ENCODE assay signal across 35 mouse cellular contexts in genomic region chr2:28612436-28613063, GRCm38 (mm10). TPM values are rescaled to one million over a fixed set of nuclear protein-coding genes. Genes with fewer than 3 reads are reported as not detected.
DNase-seq lines count a peak whose midpoint lies in the region; ATAC-seq and TF ChIP-seq lines count a peak whose summit lies in the region.
"Had no signal": no experiment of that assay in that cellular context is flagged by ENCODE, and none has a peak within 500 bp of the region (broad histone marks: within the 10 kb centered on the region; RNA-seq: fewer than 3 reads in every experiment).

No protein-coding gene starts in this region.

- no peaks in the 10 kb centered on the region for H3K9me3 ChIP-seq in intestine, embryonic 16.5 days (ENCODE audit: control insufficient read depth, low read length)
- H3K9me3 ChIP-seq in intestine, postnatal 0 days (ENCODE audit: control insufficient read depth) = no peaks in the 10 kb centered on the region
- no peaks in the 10 kb centered on the region for H3K9me3 ChIP-seq in liver, embryonic 16.5 days (replicated peaks; ENCODE audit: control insufficient read depth, low read length)
- H3K9me3 ChIP-seq: embryonic facial prominence, embryonic 13.5 days; forebrain, embryonic 10.5 days; forebrain, embryonic 15.5 days; megakaryocyte, embryonic 14.5 days; midbrain, embryonic 12.5 days; neural tube, embryonic 12.5 days had no signal

- no peaks in the 10 kb centered on the region for H3K36me3 ChIP-seq in intestine, embryonic 16.5 days (ENCODE audit: control insufficient read depth, insufficient read depth, low read length)
- H3K36me3 ChIP-seq in intestine, postnatal 0 days (ENCODE audit: control insufficient read depth, insufficient read depth) = no peaks in the 10 kb centered on the region; the same call in 1 of the 2 replicates
- H3K36me3 ChIP-seq in liver, embryonic 16.5 days (ENCODE audit: control insufficient read depth, insufficient read depth) = peaks cover 66% of the 10 kb centered on the region
- H3K36me3 ChIP-seq: embryonic facial prominence, embryonic 13.5 days; forebrain, embryonic 10.5 days; forebrain, embryonic 15.5 days; midbrain, embryonic 12.5 days; neural tube, embryonic 12.5 days had no signal

- no peak overlapping the region for H3K4me2 ChIP-seq in intestine, embryonic 16.5 days (ENCODE audit: low read depth, low read length)
- H3K4me2 ChIP-seq in intestine, postnatal 0 days (replicated peaks; ENCODE audit: low read depth) = no peak overlapping the region
- no peak overlapping the region for H3K4me2 ChIP-seq in liver, embryonic 16.5 days (ENCODE audit: low read depth, low read length)
- H3K4me2 ChIP-seq: embryonic facial prominence, embryonic 13.5 days; forebrain, embryonic 15.5 days; heart, embryonic 11.5 days; hindbrain, embryonic 14.5 days; midbrain, embryonic 12.5 days; neural tube, embryonic 12.5 days had no signal

- H3K27me3 ChIP-seq in intestine, embryonic 16.5 days (replicated peaks; ENCODE audit: control insufficient read depth, insufficient read depth, low read length) = no peaks in the 10 kb centered on the region
- no peaks in the 10 kb centered on the region for H3K27me3 ChIP-seq in intestine, postnatal 0 days (replicated peaks; ENCODE audit: control insufficient read depth, insufficient read depth, low read length)
- no peaks in the 10 kb centered on the region for H3K27me3 ChIP-seq in liver, embryonic 16.5 days (ENCODE audit: control insufficient read depth, insufficient read depth, low read depth, low read length)
- H3K27me3 ChIP-seq: embryonic facial prominence, embryonic 13.5 days; forebrain, embryonic 15.5 days; megakaryocyte, embryonic 14.5 days; neural tube, embryonic 12.5 days had no signal

- H3K9ac ChIP-seq in intestine, embryonic 16.5 days (ENCODE audit: low read depth, low read length) = 0 out of 2 replicates have a peak overlapping the region, but pooled peaks have one; percentile 8
- no peak overlapping the region for H3K9ac ChIP-seq in intestine, postnatal 0 days (ENCODE audit: low read depth, low read length)
- H3K9ac ChIP-seq in liver, embryonic 16.5 days (ENCODE audit: low read depth, low read length) = no peak overlapping the region
- H3K9ac ChIP-seq: embryonic facial prominence, embryonic 13.5 days; forebrain, embryonic 15.5 days; hindbrain, embryonic 14.5 days; midbrain, embryonic 12.5 days; neural tube, embryonic 12.5 days had no signal

- 75% methylated on average over 10 of the region's 10 CpGs for WGBS in intestine, embryonic 16.5 days
- WGBS in intestine, postnatal 0 days = 75% methylated on average over 10 of the region's 10 CpGs
- 90% methylated on average over 10 of the region's 10 CpGs for WGBS in liver, embryonic 16.5 days (ENCODE audit: insufficient replicate concordance)

- DNase-seq in ES-CJ7 (ENCODE audit: low read depth, low spot score) = peak; percentile 86
- peak; percentile 59 for DNase-seq in WW6 (ENCODE audit: low read depth, low spot score)
- DNase-seq in spleen, postnatal 14 days (ENCODE audit: low spot score in 2 of 2) = no peak
- no peak for DNase-seq in frontal cortex, postnatal 10 days (ENCODE audit: low spot score in 2 of 2)
- DNase-seq: adrenal gland, adult 8-10 months; cerebellum, adult 11 months; cerebellum, adult 9-10 months; embryo, embryonic 11 days; gastrocnemius, adult 2 months; gastrocnemius, postnatal 36 days; heart, adult 18-20 months; kidney, adult 2 months; kidney, postnatal 10 days; lung, postnatal 36 days; right cerebral cortex, adult 18-20 months; right cerebral cortex, postnatal 4 days; thymus, postnatal 4 days had no signal

- H3K4me3 ChIP-seq in intestine, embryonic 16.5 days (ENCODE audit: low read length) = no peak overlapping the region
- no peak overlapping the region for H3K4me3 ChIP-seq in intestine, postnatal 0 days (ENCODE audit: low read depth, low read length)
- no peak overlapping the region for H3K4me3 ChIP-seq in liver, embryonic 16.5 days (ENCODE audit: low read depth, low read length)
- H3K4me3 ChIP-seq: embryonic facial prominence, embryonic 13.5 days; forebrain, embryonic 10.5 days; forebrain, embryonic 15.5 days; gastrocnemius, adult 2 months; megakaryocyte, embryonic 14.5 days; midbrain, embryonic 12.5 days; myocyte; neural tube, embryonic 12.5 days had no signal

- no peak overlapping the region for H3K27ac ChIP-seq in intestine, embryonic 16.5 days (ENCODE audit: low read length)
- H3K27ac ChIP-seq in intestine, postnatal 0 days (ENCODE audit: low read depth, low read length) = no peak overlapping the region
- peak overlapping the region; percentile 15; the same call in 1 of the 2 replicates for H3K27ac ChIP-seq in liver, embryonic 16.5 days (ENCODE audit: low read length)
- H3K27ac ChIP-seq: embryonic facial prominence, embryonic 13.5 days; forebrain, embryonic 10.5 days; forebrain, embryonic 15.5 days; gastrocnemius, adult 2 months; hindbrain, embryonic 14.5 days; midbrain, embryonic 12.5 days; neural tube, embryonic 12.5 days had no signal

- H3K4me1 ChIP-seq in intestine, embryonic 16.5 days (ENCODE audit: control insufficient read depth, insufficient read depth, low read length) = no peaks in the 10 kb centered on the region; the same call in 1 of the 2 replicates
- H3K4me1 ChIP-seq in intestine, postnatal 0 days (replicated peaks; ENCODE audit: control insufficient read depth, insufficient read depth, low read length) = no peaks in the 10 kb centered on the region
- H3K4me1 ChIP-seq in liver, embryonic 16.5 days (ENCODE audit: control insufficient read depth, low read depth, low read length) = peaks cover 74% of the 10 kb centered on the region
- H3K4me1 ChIP-seq: forebrain, embryonic 15.5 days; midbrain, embryonic 12.5 days; neural tube, embryonic 12.5 days had no signal

- TF ChIP-seq CTCF in intestine, postnatal 0 days (IDR thresholded peaks at IDR 0.05; ENCODE audit: low read depth) = no peak

- no peak for ATAC-seq in intestine, embryonic 16.5 days
- no peak for ATAC-seq in intestine, postnatal 0 days
- ATAC-seq in liver, embryonic 16.5 days (ENCODE audit: low read depth) = no peak
- ATAC-seq: forebrain, embryonic 15.5 days; inflammation-experienced regulatory T-cells, adult 6 months had no signal

RNA-seq across cellular contexts. Expression of gene Gfi1b, which starts 9.2 kb away (rescaled TPM):
- polyA plus RNA-seq in intestine, embryonic 16.5 days (2015; fragmentation: Nextera tagmentation; extraction: Ambion mirVana) = 1.1 and 2.5 TPM in 2 replicates
- polyA plus RNA-seq in intestine, postnatal 0 days (2015; fragmentation: Nextera tagmentation; extraction: Ambion mirVana) = 0.34 TPM in 1 of 2 replicates, not detected in the other
- polyA plus RNA-seq in liver, embryonic 16.5 days (2015; fragmentation: Nextera tagmentation; extraction: Ambion mirVana) = 88.7 and 89.4 TPM in 2 replicates
- polyA plus RNA-seq: forebrain, embryonic 15.5 days; frontal cortex, adult 2 months; hindbrain, embryonic 14.5 days; inflammation-experienced regulatory T-cells, adult 6 months; liver, adult 2 months; midbrain, postnatal 0 days; myocyte had no signal

RNA-seq across cellular contexts. Expression of gene Tsc1, which starts 28.5 kb away (rescaled TPM):
- polyA plus RNA-seq in intestine, embryonic 16.5 days (2015; fragmentation: Nextera tagmentation; extraction: Ambion mirVana) = 12.6 and 13.8 TPM in 2 replicates
- 6.5 and 8.2 TPM in 2 replicates for polyA plus RNA-seq in intestine, postnatal 0 days (2015; fragmentation: Nextera tagmentation; extraction: Ambion mirVana)
- 9.6 and 9.8 TPM in 2 replicates for polyA plus RNA-seq in liver, embryonic 16.5 days (2015; fragmentation: Nextera tagmentation; extraction: Ambion mirVana)

RNA-seq across cellular contexts. Expression of gene Gtf3c5, which starts 29.0 kb away (rescaled TPM):
- 27.5 and 32.2 TPM in 2 replicates for polyA plus RNA-seq in intestine, embryonic 16.5 days (2015; fragmentation: Nextera tagmentation; extraction: Ambion mirVana)
- polyA plus RNA-seq in intestine, postnatal 0 days (2015; fragmentation: Nextera tagmentation; extraction: Ambion mirVana) = 8.4 and 8.9 TPM in 2 replicates
- polyA plus RNA-seq in liver, embryonic 16.5 days (2015; fragmentation: Nextera tagmentation; extraction: Ambion mirVana) = 12.1 TPM in 2 replicates

RNA-seq across cellular contexts. Expression of gene Cel, which starts 49.3 kb away (rescaled TPM):
- 383 and 542 TPM in 2 replicates for polyA plus RNA-seq in intestine, embryonic 16.5 days (2015; fragmentation: Nextera tagmentation; extraction: Ambion mirVana)
- 5.5 and 7.9 TPM in 2 replicates for polyA plus RNA-seq in intestine, postnatal 0 days (2015; fragmentation: Nextera tagmentation; extraction: Ambion mirVana)
- polyA plus RNA-seq in liver, embryonic 16.5 days (2015; fragmentation: Nextera tagmentation; extraction: Ambion mirVana) = 1.6 and 9.7 TPM in 2 replicates
- polyA plus RNA-seq: embryonic facial prominence, embryonic 13.5 days; forebrain, embryonic 10.5 days; heart, embryonic 11.5 days; heart, postnatal 0 days; hindbrain, embryonic 14.5 days; inflammation-experienced regulatory T-cells, adult 6 months; kidney, adult 2 months; limb, embryonic 11.5 days; midbrain, embryonic 12.5 days; midbrain, postnatal 0 days; myocyte; neural tube, embryonic 12.5 days had no signal

Comparison
In these comparisons a context has a peak if more than half of its experiments do, and no peak if none do; other contexts are left out.
1. DNase-seq: peak in ES-CJ7 (single experiment) and WW6 (single experiment); none in spleen, postnatal 14 days (0 of 2) and frontal cortex, postnatal 10 days (0 of 2).
2. RNA of gene Gfi1b, which starts 9.2 kb away (polyA plus RNA-seq): 88.7 to 89.4 TPM in liver, embryonic 16.5 days; 1.1 to 2.5 TPM in intestine, embryonic 16.5 days and 0.34 TPM in intestine, postnatal 0 days; every median in the first group is over 10 times any median in the second.